Mouse (Mus musculus) left cerebral cortex, adult 11 months (tissue): Measurements from ENCODE around the gene Smoc2.

ENCODE experiments used
- DNase-seq: peaks from one replicate; pipeline ENCODE4 v3.0.0; 2022; ENCODE audit warnings: low spot score

Gene Smoc2

GRCm38 (mm10) chr17:14279177-14279965 lies at the start of gene Smoc2:
Gene Smoc2 (plus strand): TSS chr17:14279506.
- no peak for DNase-seq

GRCm38 (mm10) chr17:14230698-14231430 lies 48.4 kb upstream of the Smoc2 start:
- no peak for DNase-seq

DNA sequence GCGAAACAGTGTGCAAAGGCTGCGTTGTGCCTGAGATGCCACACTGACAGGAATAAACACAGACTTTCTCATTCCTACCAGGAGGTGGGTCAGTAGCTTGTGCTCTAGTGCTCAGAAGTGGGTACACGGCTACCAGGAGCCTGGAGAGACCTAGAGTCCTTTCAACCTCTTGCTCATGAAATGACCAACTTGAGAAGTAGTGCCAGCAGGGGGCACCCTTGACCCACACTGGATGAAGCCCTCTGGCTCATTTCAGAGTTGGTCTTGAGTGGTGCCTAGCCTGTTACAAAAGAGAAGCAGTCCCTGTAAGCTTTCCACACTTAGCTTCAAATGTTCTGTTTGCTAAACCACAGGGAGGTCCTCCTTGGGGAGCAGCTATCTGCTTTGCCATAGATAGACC lies 46.7 kb upstream of the Smoc2 start:
- DNase-seq, result peak; percentile 50

- DNase-seq, result no peak
Observed at GRCm38 (mm10) chr17:14233658-14234057, 45.6 kb upstream of the Smoc2 start.

GRCm38 (mm10) chr17:14234774-14235389 lies 44.4 kb upstream of the Smoc2 start:
- no peak for DNase-seq

- no peak for DNase-seq
Observed at GRCm38 (mm10) chr17:14237134-14237533, 42.2 kb upstream of the Smoc2 start.

- no peak for DNase-seq
Observed at GRCm38 (mm10) chr17:14239960-14240359, 39.3 kb upstream of the Smoc2 start.

DNA sequence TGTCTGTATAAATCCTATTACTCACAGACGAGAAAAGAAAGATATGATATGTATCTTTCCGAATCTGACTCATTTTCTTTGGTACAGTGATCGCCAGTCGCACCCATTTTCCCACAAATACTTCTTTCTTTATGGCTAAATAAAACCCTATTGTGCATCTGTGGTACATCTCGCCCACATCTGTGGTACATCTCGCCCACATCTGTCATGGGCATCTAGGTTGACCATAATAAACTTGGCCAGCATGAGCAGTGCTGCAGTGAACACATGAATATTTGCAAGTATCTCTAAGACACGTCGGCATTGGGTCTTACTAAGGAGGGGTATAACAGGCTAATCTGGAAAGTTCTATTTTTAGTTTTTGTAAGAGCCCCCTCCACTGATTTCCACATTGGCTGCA lies 36.7 kb upstream of the Smoc2 start:
- no peak for DNase-seq

- no peak for DNase-seq
Observed at GRCm38 (mm10) chr17:14244195-14244965, 34.9 kb upstream of the Smoc2 start.

DNA sequence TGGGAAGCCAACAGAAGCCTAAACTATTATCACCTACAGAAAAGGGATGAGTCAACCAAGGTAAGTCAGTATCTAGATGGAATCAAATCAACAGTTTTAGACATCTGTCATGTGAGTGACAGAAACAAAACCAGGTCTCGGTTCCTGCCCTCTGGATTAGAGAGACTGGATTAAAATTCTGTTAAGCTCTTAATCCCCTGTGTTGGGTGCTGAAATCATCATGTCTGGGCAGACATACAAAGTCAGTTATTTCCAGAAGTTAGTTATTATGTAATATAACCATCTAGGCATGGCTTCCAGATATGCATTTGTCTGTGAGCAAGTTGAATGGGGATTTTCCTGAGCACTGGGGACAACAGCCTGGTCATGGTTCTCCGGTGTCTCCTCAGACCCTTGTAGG lies 33.0 kb upstream of the Smoc2 start:
- no peak for DNase-seq

GRCm38 (mm10) chr17:14247931-14248330 lies 31.4 kb upstream of the Smoc2 start:
- DNase-seq, result peak; percentile 63

GRCm38 (mm10) chr17:14249595-14249994 lies 29.7 kb upstream of the Smoc2 start:
- no peak for DNase-seq

DNA sequence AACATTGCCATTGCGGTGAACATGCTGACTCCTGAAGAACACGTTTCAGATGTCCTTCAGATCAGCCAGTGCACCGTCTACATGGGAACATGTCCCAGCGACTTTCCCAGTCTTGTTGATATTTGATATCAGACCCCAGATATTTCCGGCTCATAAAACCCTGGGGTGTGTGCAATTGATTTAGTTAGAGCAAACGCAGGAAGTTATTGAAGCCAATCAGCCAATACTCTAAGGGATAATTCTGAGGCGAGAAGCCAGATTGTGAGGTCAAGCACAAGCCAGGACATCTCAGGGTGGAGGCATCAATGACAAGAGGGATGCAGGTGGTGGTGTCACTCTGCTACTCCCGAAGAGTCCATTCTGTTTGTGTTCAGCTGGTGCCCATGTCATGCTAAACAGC lies 28.9 kb upstream of the Smoc2 start:
- no peak for DNase-seq

DNA sequence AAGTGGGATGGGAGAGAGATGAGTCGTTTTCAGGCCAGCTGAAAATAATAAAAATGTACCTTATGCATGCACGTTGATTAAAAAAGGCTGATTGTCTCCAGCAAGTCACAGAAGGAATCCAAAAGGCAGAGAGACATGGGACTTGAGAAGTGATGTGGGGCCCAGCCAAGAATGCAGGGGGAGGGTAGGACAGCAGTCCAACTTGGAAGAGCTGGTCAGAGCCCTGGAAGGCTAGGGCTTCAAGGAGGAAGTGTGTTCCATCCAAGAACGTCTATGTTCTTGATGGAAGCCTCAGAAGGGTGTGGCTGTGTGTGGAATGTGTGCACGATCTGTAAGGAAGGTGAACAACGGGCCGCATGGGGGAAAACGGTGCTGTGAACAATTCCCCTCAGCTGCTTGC lies 26.9 kb upstream of the Smoc2 start:
- no peak for DNase-seq

DNA sequence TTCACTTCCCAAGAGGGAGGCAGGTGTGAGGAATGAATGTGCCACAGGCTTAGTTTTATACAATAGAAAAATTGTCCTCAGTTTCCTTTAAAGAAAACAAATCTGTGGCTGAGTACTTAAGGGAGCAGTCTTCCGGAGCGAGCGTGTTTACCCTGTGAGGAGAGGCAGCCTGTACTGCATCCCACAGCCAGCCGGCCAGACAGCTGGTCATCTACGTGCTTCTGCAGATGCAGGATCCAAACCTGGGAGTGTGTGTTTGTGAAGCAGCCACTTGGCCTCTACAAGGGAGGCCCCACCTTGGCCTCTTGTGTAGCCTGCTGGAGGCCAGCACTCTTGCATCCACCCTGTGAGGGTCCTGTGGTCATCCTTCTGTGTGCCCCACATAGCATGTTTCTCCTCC lies 24.7 kb upstream of the Smoc2 start:
- DNase-seq, result no peak

DNA sequence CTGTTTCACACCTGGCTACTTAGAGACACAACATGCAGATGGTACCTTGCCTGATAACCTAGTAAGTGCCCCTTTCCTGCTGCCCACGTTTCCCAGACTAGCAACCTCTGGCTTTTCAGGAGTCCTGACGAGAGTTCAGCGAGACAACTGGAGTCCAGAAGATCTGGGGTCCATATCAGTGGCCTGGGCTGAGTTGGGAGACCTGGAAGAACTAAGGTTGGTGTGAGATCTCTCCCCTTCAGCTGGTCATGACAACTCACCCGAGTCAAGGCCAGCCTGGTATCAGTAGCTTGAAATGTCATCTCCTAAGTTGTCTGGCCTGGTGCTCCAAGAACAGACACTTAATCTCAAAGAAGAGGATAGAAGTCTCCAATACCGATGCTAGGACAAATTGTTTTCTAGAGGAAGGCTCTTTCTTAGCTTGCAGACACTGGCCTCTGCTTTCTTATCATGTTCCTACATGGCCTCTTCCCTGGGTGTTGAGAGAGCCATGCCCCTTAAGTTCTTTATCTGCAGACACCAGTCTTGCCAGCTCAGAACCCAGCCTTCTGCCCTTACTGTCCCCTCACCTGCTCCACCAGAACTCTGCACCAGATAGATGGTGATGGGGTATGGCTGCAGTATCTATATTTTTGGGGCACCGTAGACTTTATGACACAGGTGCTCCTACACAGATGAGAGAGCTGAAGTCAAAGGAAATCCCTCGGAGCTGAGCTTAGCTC lies 21.3 kb upstream of the Smoc2 start:
- DNase-seq, result no peak

DNA sequence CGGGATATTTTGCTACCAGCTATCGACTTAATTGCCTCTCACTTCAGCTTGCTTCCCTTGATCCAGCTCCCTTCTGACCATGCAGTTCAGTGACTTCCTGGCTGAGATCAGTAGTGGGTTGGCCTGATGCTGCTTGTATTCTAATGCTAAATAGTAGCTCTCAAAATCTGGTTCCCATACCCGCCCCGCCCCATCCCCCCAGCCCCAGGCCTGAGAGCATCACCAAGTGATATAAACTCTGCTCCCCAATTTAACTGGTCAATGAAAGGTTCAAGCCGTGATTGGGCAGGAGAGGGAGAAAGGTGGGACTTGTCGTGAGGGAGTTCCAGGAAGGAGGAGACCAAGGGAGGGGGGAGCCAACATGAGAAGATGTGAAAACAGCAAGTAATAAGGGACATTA lies 20.4 kb upstream of the Smoc2 start:
- no peak for DNase-seq

DNA sequence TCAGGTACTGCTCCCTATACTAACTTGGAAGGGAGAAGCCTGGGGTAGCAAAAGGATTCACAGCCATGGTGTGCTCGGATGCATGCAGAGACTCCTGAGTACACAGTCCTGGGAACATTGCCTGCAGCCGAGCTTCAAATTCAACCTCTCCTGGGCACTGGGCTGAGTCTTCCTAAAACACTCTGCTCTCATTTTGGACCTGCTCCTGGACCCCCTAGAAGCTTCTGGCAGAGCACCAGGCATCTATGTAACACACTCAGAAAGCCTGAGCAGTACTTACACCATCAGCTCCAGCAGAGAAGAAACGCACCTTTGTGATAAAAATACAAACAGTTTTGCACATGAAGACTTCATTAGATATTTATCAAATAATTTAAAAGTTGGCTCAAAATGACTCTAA lies 18.3 kb upstream of the Smoc2 start:
- DNase-seq, result no peak

DNA sequence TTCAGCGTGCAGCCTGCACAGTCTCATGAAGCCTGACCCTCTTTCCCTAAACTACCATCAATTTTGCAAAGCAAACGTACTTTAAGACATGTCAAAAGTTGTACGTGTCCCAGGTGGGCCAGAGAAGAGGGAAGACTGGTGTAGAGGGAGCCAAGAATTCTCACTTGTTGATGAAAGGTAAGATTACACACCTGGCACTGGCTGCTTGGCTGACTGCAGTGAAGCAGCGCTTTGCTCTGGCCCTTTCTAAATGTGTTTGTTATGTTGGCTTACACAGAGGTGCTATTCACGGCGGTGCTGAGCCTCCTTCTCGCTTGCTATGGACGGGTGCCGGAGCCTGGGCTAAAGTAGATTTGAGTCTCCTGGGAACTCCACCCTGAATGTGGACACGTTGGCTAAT lies 17.1 kb upstream of the Smoc2 start:
- DNase-seq, result no peak

- no peak for DNase-seq
Observed at GRCm38 (mm10) chr17:14268001-14268400, 11.3 kb upstream of the Smoc2 start.

DNA sequence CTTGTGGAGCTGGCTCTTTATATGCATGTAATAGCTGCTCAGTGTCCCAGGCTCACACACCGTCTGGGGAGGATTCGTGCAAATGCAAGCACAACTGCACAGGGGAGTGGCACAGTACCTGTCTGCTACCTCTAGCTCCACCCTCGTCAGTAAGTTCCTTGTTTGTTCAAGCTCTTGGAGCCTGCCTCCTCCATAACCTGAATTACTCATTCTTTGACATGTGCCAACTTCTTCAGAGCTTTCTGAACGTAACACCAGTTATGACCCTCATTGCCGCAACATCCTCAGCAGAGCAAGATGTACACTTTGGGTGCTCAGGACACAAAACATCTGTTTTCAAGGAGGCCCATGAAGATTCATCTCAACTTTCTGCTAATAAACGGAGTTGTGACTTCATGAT lies 5.9 kb upstream of the Smoc2 start:
- DNase-seq, result no peak

DNA sequence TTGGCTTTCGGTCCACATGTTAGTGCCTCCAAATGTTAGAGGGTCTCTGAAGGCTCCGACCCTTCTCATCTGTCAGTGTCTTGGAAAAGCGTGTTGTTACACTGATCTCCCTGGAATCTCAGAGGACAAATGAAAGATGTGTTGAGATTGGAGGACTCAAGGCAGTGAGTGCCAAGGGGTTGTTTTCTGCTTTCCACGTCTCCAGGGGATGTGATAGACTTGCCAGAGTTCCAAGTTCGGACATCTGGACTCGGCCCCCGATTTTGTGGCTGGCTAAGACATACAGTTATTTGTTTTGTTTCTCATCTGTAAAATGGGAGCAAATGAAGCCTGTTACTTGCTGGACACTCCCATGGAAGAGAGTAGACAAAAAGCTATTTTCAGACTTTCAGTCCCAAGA lies 2.0 kb upstream of the Smoc2 start:
- DNase-seq, result no peak
